ENCODE assay signal across 8 mouse cellular contexts in genomic region chr10:80141786-80142529, GRCm38 (mm10). TPM values are rescaled to one million over a fixed set of nuclear protein-coding genes. Genes with fewer than 3 reads are reported as not detected.
DNase-seq lines count a peak whose midpoint lies in the region; ATAC-seq and TF ChIP-seq lines count a peak whose summit lies in the region.

No protein-coding gene starts in this region.

- 1% methylated on average over 43 of the region's 43 CpGs for WGBS in forebrain, embryonic 15.5 days
- 1% methylated on average over 43 of the region's 43 CpGs for whole genome bisulfite sequencing in lung, embryonic 14.5 days
- WGBS in thymus, adult 2 months: under 1% methylated on average over 43 of the region's 43 CpGs

- no peaks in the 10 kb centered on the region for H3K27me3 ChIP-seq in forebrain, embryonic 15.5 days
- peaks cover 29% of the 10 kb centered on the region for H3K27me3 ChIP-seq in lung, embryonic 14.5 days (ENCODE audit: insufficient read depth, low read length)
- H3K27me3 ChIP-seq in thymus, adult 2 months (ENCODE audit: control insufficient read depth, insufficient read depth, low read length): no peaks in the 10 kb centered on the region; the same call in 1 of the 2 replicates

- DNase-seq in MEL-GATA-1-ER (ENCODE audit: extremely low read depth, low read depth): peak; percentile 97
- peak; percentile 94 to 99 for DNase-seq in cerebellum, adult 18-20 months
- peak; percentile 92 for DNase-seq in heart, postnatal 25 days (ENCODE audit: low spot score)
- DNase-seq in layer of hippocampus, adult 18-20 months (ENCODE audit: low spot score in 2 of 2): peak; percentile 92 to 97
- DNase-seq in lung, embryonic 14.5 days: peak; percentile 100
- DNase-seq in thymus, adult 2 months: peak; percentile 94

- peak; percentile 63; the same call in 1 of the 2 replicates for TF ChIP-seq POLR2A in thymus, adult 2 months (IDR thresholded peaks at IDR 0.05; ENCODE audit: control insufficient read depth, extremely low read depth, insufficient read depth, low read length, poor library complexity)

- peak overlapping the region; percentile 91 for H3K4me2 ChIP-seq in forebrain, embryonic 15.5 days (replicated peaks)
- H3K4me2 ChIP-seq in lung, embryonic 14.5 days: peak overlapping the region; percentile 77

- H3K4me1 ChIP-seq in forebrain, embryonic 15.5 days: peaks cover 67% of the 10 kb centered on the region
- peaks cover 9% of the 10 kb centered on the region; the same call in 1 of the 2 replicates for H3K4me1 ChIP-seq in lung, embryonic 14.5 days (ENCODE audit: insufficient read depth)
- H3K4me1 ChIP-seq in thymus, adult 2 months (replicated peaks; ENCODE audit: control insufficient read depth, insufficient read depth, low read length): peaks cover 36% of the 10 kb centered on the region

- H3K9ac ChIP-seq in forebrain, embryonic 15.5 days (replicated peaks): peak overlapping the region; percentile 87
- H3K9ac ChIP-seq in lung, embryonic 14.5 days: peak overlapping the region; percentile 82

- peak; percentile 87 for ATAC-seq in forebrain, embryonic 15.5 days (replicated peaks)
- ATAC-seq in lung, embryonic 14.5 days (ENCODE audit: insufficient read depth): peak; percentile 85
- ATAC-seq in neutrophil, adult 5-6 weeks (ENCODE audit: extremely low read depth, insufficient number of reproducible peaks, low FRiP score, poor library complexity, severe bottlenecking): peak; percentile 75

- intact Hi-C loops in heart, postnatal 25 days (cut with DNase I): loop anchor here (2.0 to 10.0 kb wide), 3 partner anchors 25 to 287 kb away; partner anchors contain the start of gene Ptbp1

- H3K4me3 ChIP-seq in forebrain, embryonic 15.5 days: peak overlapping the region; percentile 81
- H3K4me3 ChIP-seq in lung, embryonic 14.5 days (ENCODE audit: low read depth, low read length): peak overlapping the region; percentile 73
- H3K4me3 ChIP-seq in thymus, adult 2 months (ENCODE audit: control insufficient read depth, insufficient read depth, low read length): peak overlapping the region; percentile 93

- H3K27ac ChIP-seq in forebrain, embryonic 15.5 days (replicated peaks): peak overlapping the region; percentile 87
- H3K27ac ChIP-seq in lung, embryonic 14.5 days (ENCODE audit: low read depth): peak overlapping the region; percentile 88
- H3K27ac ChIP-seq in thymus, adult 2 months (ENCODE audit: control insufficient read depth, insufficient read depth, low read length): peak overlapping the region; percentile 9; the same call in 1 of the 2 replicates

- no peak for TF ChIP-seq CTCF in lung, embryonic 14.5 days (IDR thresholded peaks at IDR 0.05; ENCODE audit: low read depth)
- 0 out of 2 replicates have a peak, but pooled peaks have one; percentile 48 for TF ChIP-seq CTCF in thymus, adult 2 months (IDR thresholded peaks at IDR 0.05; ENCODE audit: borderline replicate concordance, control insufficient read depth, extremely low read depth, insufficient read depth, low read length, poor library complexity)

- H3K9me3 ChIP-seq in forebrain, embryonic 15.5 days: no peaks in the 10 kb centered on the region
- H3K9me3 ChIP-seq in lung, embryonic 14.5 days (ENCODE audit: low read depth, low read length): no peaks in the 10 kb centered on the region

- peaks cover 17% of the 10 kb centered on the region for H3K36me3 ChIP-seq in forebrain, embryonic 15.5 days
- H3K36me3 ChIP-seq in lung, embryonic 14.5 days (ENCODE audit: insufficient read depth): peaks cover 33% of the 10 kb centered on the region
- H3K36me3 ChIP-seq in thymus, adult 2 months (ENCODE audit: control insufficient read depth, insufficient read depth, low read length): no peaks in the 10 kb centered on the region

RNA-seq across cellular contexts. Expression of gene Cbarp, which starts 1.3 kb away (rescaled TPM):
- 29.7 and 39.5 TPM in 2 replicates for polyA plus RNA-seq in forebrain, embryonic 15.5 days (2015; fragmentation: Nextera tagmentation; extraction: Ambion mirVana)
- 1 to 10 TPM; 2.4 to 3.1 TPM for total RNA-seq in heart, postnatal 25 days (2021)
- total RNA-seq in layer of hippocampus, adult 18-20 months (2021): 100 to 1,000 TPM; 362 to 363 TPM
- polyA plus RNA-seq in lung, embryonic 14.5 days (2014; fragmentation: Nextera tagmentation; extraction: Ambion mirVana): 3.8 and 5.5 TPM in 2 replicates
- 0.98 and 1.6 TPM in 2 replicates for total RNA-seq in neutrophil, adult 5-6 weeks (2017)
- 34.0 and 37.7 TPM in 2 replicates for polyA plus RNA-seq in thymus, adult 2 months (2012; rRNA removed)

RNA-seq across cellular contexts. Expression of gene Atp5d, which starts 3.5 kb away (rescaled TPM):
- polyA plus RNA-seq in forebrain, embryonic 15.5 days (2015; fragmentation: Nextera tagmentation; extraction: Ambion mirVana): 437 and 444 TPM in 2 replicates
- total RNA-seq in heart, postnatal 25 days (2021): 1,000 to 10,000 TPM; 1,252 to 1,264 TPM
- 100 to 1,000 TPM; 354 to 359 TPM for total RNA-seq in layer of hippocampus, adult 18-20 months (2021)
- 493 and 529 TPM in 2 replicates for polyA plus RNA-seq in lung, embryonic 14.5 days (2014; fragmentation: Nextera tagmentation; extraction: Ambion mirVana)
- 34.4 and 38.6 TPM in 2 replicates for total RNA-seq in neutrophil, adult 5-6 weeks (2017)
- 1,163 and 1,361 TPM in 2 replicates for polyA plus RNA-seq in thymus, adult 2 months (2012; rRNA removed)

RNA-seq across cellular contexts. Expression of gene Midn, which starts 6.1 kb away (rescaled TPM):
- polyA plus RNA-seq in forebrain, embryonic 15.5 days (2015; fragmentation: Nextera tagmentation; extraction: Ambion mirVana): 33.0 and 34.9 TPM in 2 replicates
- total RNA-seq in heart, postnatal 25 days (2021): 100 to 1,000 TPM in 1 of 2 experiments, 10 to 100 TPM in 1; 92.1 to 120 TPM
- total RNA-seq in layer of hippocampus, adult 18-20 months (2021): 10 to 100 TPM; 59.4 to 68.4 TPM
- polyA plus RNA-seq in lung, embryonic 14.5 days (2014; fragmentation: Nextera tagmentation; extraction: Ambion mirVana): 32.6 and 34.2 TPM in 2 replicates
- total RNA-seq in neutrophil, adult 5-6 weeks (2017): 126 and 143 TPM in 2 replicates
- polyA plus RNA-seq in thymus, adult 2 months (2012; rRNA removed): 342 and 374 TPM in 2 replicates

RNA-seq across cellular contexts. Expression of gene Cirbp, which starts 23.8 kb away (rescaled TPM):
- polyA plus RNA-seq in forebrain, embryonic 15.5 days (2015; fragmentation: Nextera tagmentation; extraction: Ambion mirVana): 350 and 358 TPM in 2 replicates
- 10 to 100 TPM; 31.7 to 43.1 TPM for total RNA-seq in heart, postnatal 25 days (2021)
- 10 to 100 TPM; 60.7 to 76.4 TPM for total RNA-seq in layer of hippocampus, adult 18-20 months (2021)
- polyA plus RNA-seq in lung, embryonic 14.5 days (2014; fragmentation: Nextera tagmentation; extraction: Ambion mirVana): 71.8 and 71.9 TPM in 2 replicates
- total RNA-seq in neutrophil, adult 5-6 weeks (2017): 151 and 158 TPM in 2 replicates
- polyA plus RNA-seq in thymus, adult 2 months (2012; rRNA removed): 173 and 193 TPM in 2 replicates

RNA-seq across cellular contexts. Expression of gene Stk11, which starts 26.4 kb away (rescaled TPM):
- 20.3 and 21.5 TPM in 2 replicates for polyA plus RNA-seq in forebrain, embryonic 15.5 days (2015; fragmentation: Nextera tagmentation; extraction: Ambion mirVana)
- 100 to 1,000 TPM; 133 to 138 TPM for total RNA-seq in heart, postnatal 25 days (2021)
- total RNA-seq in layer of hippocampus, adult 18-20 months (2021): 100 to 1,000 TPM; 101 to 102 TPM
- polyA plus RNA-seq in lung, embryonic 14.5 days (2014; fragmentation: Nextera tagmentation; extraction: Ambion mirVana): 28.7 and 29.7 TPM in 2 replicates
- 229 and 235 TPM in 2 replicates for total RNA-seq in neutrophil, adult 5-6 weeks (2017)
- polyA plus RNA-seq in thymus, adult 2 months (2012; rRNA removed): 265 and 270 TPM in 2 replicates

Comparison
In these comparisons a context has a peak if more than half of its experiments do, and no peak if none do; other contexts are left out.
1. Peak in every context shown above with its lines: DNase-seq, ATAC-seq, H3K4me3 ChIP-seq and H3K27ac ChIP-seq.
2. H3K27ac ChIP-seq: peak in every context shown above with its lines; median percentile 88 in lung, embryonic 14.5 days; 87 in forebrain, embryonic 15.5 days; 9 in thymus, adult 2 months.
3. RNA of gene Cbarp, which starts 1.3 kb away (total RNA-seq): 362 to 363 TPM in layer of hippocampus, adult 18-20 months; 2.4 to 3.1 TPM in heart, postnatal 25 days and 0.98 to 1.6 TPM in neutrophil, adult 5-6 weeks; every median in the first group is over 10 times any median in the second.